Mouse (Mus musculus) limb, embryonic 14.5 days (tissue): Measurements from ENCODE around the gene BC052040. TPM values are rescaled to one million over a fixed set of nuclear protein-coding genes. Genes with fewer than 3 reads are reported as not detected.

Source experiments
- ATAC-seq: fragments of 200-750 bp; cut with Nextera tagmentation; 2 replicates; pipeline ENCODE4 v1.8.0; 2017; ENCODE audit warnings: low read depth, moderate number of reproducible peaks, moderate TSS enrichment; ENCODE audit not compliant: low FRiP score
- DNase-seq: peaks from one replicate; pipeline ENCODE4 v3.0.0-alpha.2; 2015; ENCODE audit warnings: low spot score
- H3K27ac ChIP-seq: fragments of 300-500 bp; sonication (generic); replicated peaks from 2 replicates; pipeline ENCODE4 v1.5.1; 2014; ENCODE audit warnings: low read depth, mild to moderate bottlenecking, low read length, moderate library complexity, mixed read lengths
- H3K27me3 ChIP-seq: fragments of 300-500 bp; sonication (generic); 2 replicates; pipeline ENCODE4 v1.6.1; 2014; ENCODE audit warnings: low read length, mixed read lengths; ENCODE audit not compliant: control insufficient read depth, insufficient read depth
- H3K36me3 ChIP-seq: fragments of 300-500 bp; sonication (generic); 2 replicates; pipeline ENCODE4 v1.6.1; 2014; ENCODE audit warnings: mild to moderate bottlenecking, low read length, moderate library complexity, mixed read lengths; ENCODE audit not compliant: control insufficient read depth, insufficient read depth
- H3K4me1 ChIP-seq: fragments of 300-500 bp; sonication (generic); 2 replicates; pipeline ENCODE4 v1.6.1; 2014; ENCODE audit warnings: antibody characterized with exemption, low read length, mixed read lengths; ENCODE audit not compliant: control insufficient read depth, insufficient read depth
- H3K4me2 ChIP-seq: fragments of 300-500 bp; sonication (generic); replicated peaks from 2 replicates; pipeline ENCODE4 v1.6.1; 2014; ENCODE audit warnings: low read depth, mild to moderate bottlenecking, low read length, moderate library complexity; ENCODE audit not compliant: severe bottlenecking
- H3K4me3 ChIP-seq: fragments of 300-500 bp; sonication (generic); replicated peaks from 2 replicates; pipeline ENCODE4 v1.5.1; 2014; ENCODE audit warnings: low read length
- H3K9ac ChIP-seq: fragments of 300-500 bp; sonication (generic); 2 replicates; pipeline ENCODE4 v1.6.1; 2014; ENCODE audit warnings: mild to moderate bottlenecking, low read depth, low read length, moderate library complexity; ENCODE audit not compliant: severe bottlenecking
- H3K9me3 ChIP-seq: fragments of 300-500 bp; sonication (generic); 2 replicates; pipeline ENCODE4 v1.6.1; 2016; ENCODE audit warnings: low read length; ENCODE audit not compliant: control insufficient read depth
- POLR2A ChIP-seq: fragments of 200-500 bp; IDR thresholded peaks from 2 replicates; pipeline ENCODE4 v1.8.0; 2012; ENCODE audit warnings: inconsistent platforms, mild to moderate bottlenecking, moderate library complexity, borderline replicate concordance; ENCODE audit not compliant: insufficient read depth, insufficient read length; ENCODE audit errors: extremely low read depth
- WGBS: fragments of 180-500 bp; shearing (Covaris S2); extraction: QIAGEN DNeasy Blood & Tissue Kit; methylation state at CpG from one replicate; pipeline ENCODE4 v1.1.7; 2014; 5-methylcytosine and 5-hydroxymethylcytosine counted together
- polyA plus RNA-seq, 2 experiments: library from polyadenylated mRNA; depleted of rRNA in 1 of 2; stranded (reverse) in 1 of 2; unstranded in 1 of 2; fragments of >200 nt; fragmentation: Nextera tagmentation in 1 of 2; extraction: Ambion mirVana in 1 of 2; gene quantifications; 2 replicates each; pipeline versions ENCODE4 v1.2.1 to v1.2.3; 2012 to 2014

Gene BC052040
- polyA plus RNA-seq, 2 experiments, result 7.9 to 8.1 TPM

GRCm38 (mm10) chr2:115764595-115765305 lies 183.2 kb downstream of the BC052040 start:
- no peak overlapping the region for H3K4me3 ChIP-seq
- no peak for ATAC-seq
- H3K27ac ChIP-seq, result no peak overlapping the region
- H3K4me2 ChIP-seq, result no peak overlapping the region
- TF ChIP-seq POLR2A, result no peak
- no peak overlapping the region for H3K9ac ChIP-seq
- no peaks in the 10 kb centered on the region for H3K36me3 ChIP-seq
- 61% methylated on average over 8 of the region's 8 CpGs for WGBS
- no peak for DNase-seq
- no peaks in the 10 kb centered on the region for H3K4me1 ChIP-seq
- no peaks in the 10 kb centered on the region for H3K9me3 ChIP-seq
- no peaks in the 10 kb centered on the region for H3K27me3 ChIP-seq

- ATAC-seq (no peak), DNase-seq (no peak)
- H3K36me3 ChIP-seq, result no peaks in the 10 kb centered on the region
- H3K4me3 ChIP-seq, result no peak overlapping the region
- H3K4me1 ChIP-seq, result peaks cover 4% of the 10 kb centered on the region
- WGBS, result 89% methylated on average over 10 of the region's 10 CpGs
- no peak overlapping the region for H3K4me2 ChIP-seq
- H3K27me3 ChIP-seq, result no peaks in the 10 kb centered on the region
- no peak for TF ChIP-seq POLR2A
- no peak overlapping the region for H3K27ac ChIP-seq
- H3K9me3 ChIP-seq, result no peaks in the 10 kb centered on the region
- no peak overlapping the region for H3K9ac ChIP-seq
These were observed 188.2 kb downstream of the BC052040 start for GRCm38 (mm10) chr2:115769597-115770305.

- H3K27me3 ChIP-seq, result no peaks in the 10 kb centered on the region
- DNase-seq (no peak), ATAC-seq (no peak)
- H3K4me2 ChIP-seq, result no peak overlapping the region
- WGBS, result 95% methylated on average over 1 of the region's 1 CpGs
- H3K27ac ChIP-seq, result no peak overlapping the region
- H3K9ac ChIP-seq, result no peak overlapping the region
- TF ChIP-seq POLR2A, result no peak
- H3K36me3 ChIP-seq, result no peaks in the 10 kb centered on the region
- H3K4me1 ChIP-seq, result peaks cover 26% of the 10 kb centered on the region
- no peak overlapping the region for H3K4me3 ChIP-seq
- no peaks in the 10 kb centered on the region for H3K9me3 ChIP-seq
These were observed 191.2 kb downstream of the BC052040 start for GRCm38 (mm10) chr2:115772709-115773108.

- Histone ChIP-seq H3K27me3 (no peaks in the 10 kb centered on the region), H3K27ac (peak overlapping the region; percentile 15; the same call in 1 of the 2 replicates), H3K4me1 (peaks cover 33% of the 10 kb centered on the region), H3K4me2 (no peak overlapping the region), H3K9me3 (no peaks in the 10 kb centered on the region), H3K4me3 (no peak overlapping the region), H3K36me3 (no peaks in the 10 kb centered on the region), H3K9ac (no peak overlapping the region)
- WGBS, result 47% methylated on average over 5 of the region's 5 CpGs
- ATAC-seq (no peak), DNase-seq (no peak)
- no peak for TF ChIP-seq POLR2A
These were observed 192.8 kb downstream of the BC052040 start for GRCm38 (mm10) chr2:115774153-115774908.

- Histone ChIP-seq H3K4me2 (no peak overlapping the region), H3K36me3 (no peaks in the 10 kb centered on the region), H3K9me3 (no peaks in the 10 kb centered on the region), H3K9ac (no peak overlapping the region), H3K4me3 (no peak overlapping the region), H3K27ac (no peak overlapping the region), H3K4me1 (peaks cover 33% of the 10 kb centered on the region), H3K27me3 (no peaks in the 10 kb centered on the region)
- no peak for ATAC-seq
- TF ChIP-seq POLR2A, result no peak
- WGBS, result 29% methylated on average over 8 of the region's 8 CpGs
- DNase-seq, result peak; percentile 38
These were observed 194.1 kb downstream of the BC052040 start for GRCm38 (mm10) chr2:115775488-115776217.
